Mouse (Mus musculus) kidney, adult 2 months (tissue): ENCODE results near the gene C1qtnf4.

Source experiments
- CTCF ChIP-seq: fragments of 200-500 bp; conservative IDR thresholded peaks from 2 replicates; pipeline ENCODE4 v1.5.1; 2011; ENCODE audit warnings: low read depth, mild to moderate bottlenecking, control low read depth, low read length, moderate library complexity, mixed read lengths; ENCODE audit not compliant: insufficient read depth, insufficient read length
- POLR2A ChIP-seq: fragments of 200-500 bp; IDR thresholded peaks from one replicate; pipeline ENCODE4 v1.6.1; 2011; ENCODE audit warnings: low read depth, low read length, control low read depth

DNA sequence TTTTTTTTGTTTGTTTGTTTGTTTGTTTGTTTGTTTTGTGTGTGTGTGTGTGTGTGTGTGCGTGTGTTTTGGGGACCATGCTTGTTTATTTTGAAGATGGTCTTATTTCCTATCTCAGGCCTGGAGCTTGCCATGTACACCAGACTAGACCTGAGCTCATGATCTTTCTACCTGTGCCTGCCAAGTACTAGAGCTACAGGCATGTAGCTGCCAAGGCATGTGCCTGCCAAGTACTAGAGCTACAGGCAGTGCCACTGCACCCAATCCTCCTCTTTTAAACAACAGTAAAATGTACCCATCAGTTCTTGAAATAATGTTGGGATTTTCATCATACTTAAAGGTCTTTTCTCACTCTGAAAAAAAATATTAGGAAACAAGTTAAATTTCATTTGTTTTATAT is 11.6 kb upstream of the C1qtnf4 start:
- TF ChIP-seq POLR2A, result no peak
- no peak for TF ChIP-seq CTCF
